Mouse (Mus musculus) ES-Bruce4 (cell line): ENCODE data around the gene 9930022D16Rik.

ENCODE experiments used
- CTCF ChIP-seq: IDR thresholded peaks from one replicate; pipeline ENCODE4 v1.8.1; 2011; ENCODE audit warnings: low read depth, low read length
- EP300 ChIP-seq: IDR thresholded peaks from 2 replicates; pipeline ENCODE4 v1.6.1; 2011; ENCODE audit warnings: low read depth, low read length; ENCODE audit not compliant: insufficient read depth
- POLR2A ChIP-seq: IDR thresholded peaks from one replicate; pipeline ENCODE4 v1.8.1; 2011; ENCODE audit warnings: low read length; ENCODE audit not compliant: insufficient read depth

- TF ChIP-seq CTCF = no peak
- no peak for TF ChIP-seq EP300
- TF ChIP-seq POLR2A = no peak
These were observed 28.4 kb upstream of the 9930022D16Rik start for GRCm38 (mm10) chr11:109385296-109385695.
